In genomic region chr1:44553166-44553898, GRCm38 (mm10) we compare ENCODE assay signal across 7 mouse cellular contexts. TPM values are rescaled to one million over a fixed set of nuclear protein-coding genes. Genes with fewer than 3 reads are reported as not detected.
DNase-seq lines count a peak whose midpoint lies in the region; ATAC-seq lines count a peak whose summit lies in the region.

No protein-coding gene starts in this region.

- intact Hi-C loops in left cerebral cortex, postnatal 4 days (cut with DNase I) = no loop called here

- ATAC-seq in forebrain, embryonic 11.5 days (replicated peaks; ENCODE audit: low FRiP score) = peak; percentile 64
- ATAC-seq in hindbrain, embryonic 11.5 days (ENCODE audit: low FRiP score) = no peak
- no peak for ATAC-seq in neural tube, embryonic 13.5 days (ENCODE audit: low read depth)
- no peak for ATAC-seq in inflammation-experienced regulatory T-cells, adult 6 months

- DNase-seq in urinary bladder, postnatal 25 days (ENCODE audit: low spot score) = peak; percentile 8
- no peak for DNase-seq in urinary bladder, postnatal 10 days (ENCODE audit: low spot score)
- peak; percentile 66 for DNase-seq in forebrain, embryonic 11.5 days (ENCODE audit: low spot score)
- DNase-seq in hindbrain, embryonic 11.5 days (ENCODE audit: low spot score) = peak; percentile 61
- peak; percentile 31 for DNase-seq in left cerebral cortex, postnatal 4 days

- peak overlapping the region; percentile 59; the same call in 1 of the 2 replicates for H3K27ac ChIP-seq in forebrain, embryonic 11.5 days (ENCODE audit: low read depth, low read length)
- H3K27ac ChIP-seq in hindbrain, embryonic 11.5 days (ENCODE audit: low read depth, low read length) = no peak overlapping the region
- H3K27ac ChIP-seq in neural tube, embryonic 13.5 days (replicated peaks) = no peak overlapping the region

- 12% methylated on average over 6 of the region's 6 CpGs for WGBS in forebrain, embryonic 11.5 days
- 32% methylated on average over 6 of the region's 6 CpGs for WGBS in hindbrain, embryonic 11.5 days
- 38% methylated on average over 6 of the region's 6 CpGs for WGBS in neural tube, embryonic 13.5 days

- H3K36me3 ChIP-seq in forebrain, embryonic 11.5 days (ENCODE audit: control insufficient read depth, insufficient read depth, low read length) = no peaks in the 10 kb centered on the region
- no peaks in the 10 kb centered on the region for H3K36me3 ChIP-seq in hindbrain, embryonic 11.5 days (ENCODE audit: control insufficient read depth, insufficient read depth, low read length)
- H3K36me3 ChIP-seq in neural tube, embryonic 13.5 days = no peaks in the 10 kb centered on the region

- no peak overlapping the region for H3K9ac ChIP-seq in forebrain, embryonic 11.5 days (ENCODE audit: low read length)
- H3K9ac ChIP-seq in hindbrain, embryonic 11.5 days (ENCODE audit: low read depth, low read length) = no peak overlapping the region
- H3K9ac ChIP-seq in neural tube, embryonic 13.5 days = no peak overlapping the region

- no peaks in the 10 kb centered on the region for H3K4me1 ChIP-seq in forebrain, embryonic 11.5 days (replicated peaks; ENCODE audit: control insufficient read depth, insufficient read depth, low read length)
- no peaks in the 10 kb centered on the region; the same call in 1 of the 2 replicates for H3K4me1 ChIP-seq in hindbrain, embryonic 11.5 days (replicated peaks; ENCODE audit: control insufficient read depth, insufficient read depth, low read length)
- H3K4me1 ChIP-seq in neural tube, embryonic 13.5 days (replicated peaks) = peaks cover 31% of the 10 kb centered on the region

- H3K4me2 ChIP-seq in forebrain, embryonic 11.5 days (ENCODE audit: low read depth, low read length, severe bottlenecking) = peak overlapping the region; percentile 76; the same call in 1 of the 2 replicates
- H3K4me2 ChIP-seq in hindbrain, embryonic 11.5 days (replicated peaks; ENCODE audit: low read depth, low read length) = no peak overlapping the region
- peak overlapping the region; percentile 74 for H3K4me2 ChIP-seq in neural tube, embryonic 13.5 days

- peak overlapping the region; percentile 64; the same call in 1 of the 2 replicates for H3K4me3 ChIP-seq in forebrain, embryonic 11.5 days (ENCODE audit: low read depth, low read length)
- H3K4me3 ChIP-seq in hindbrain, embryonic 11.5 days (ENCODE audit: low read depth, low read length) = no peak overlapping the region
- H3K4me3 ChIP-seq in neural tube, embryonic 13.5 days = peak overlapping the region; percentile 57; the same call in 1 of the 2 replicates

- H3K9me3 ChIP-seq in forebrain, embryonic 11.5 days (ENCODE audit: control insufficient read depth, low read length) = no peaks in the 10 kb centered on the region
- H3K9me3 ChIP-seq in hindbrain, embryonic 11.5 days (ENCODE audit: control insufficient read depth, low read length) = no peaks in the 10 kb centered on the region
- no peaks in the 10 kb centered on the region for H3K9me3 ChIP-seq in neural tube, embryonic 13.5 days

- H3K27me3 ChIP-seq in forebrain, embryonic 11.5 days (ENCODE audit: control insufficient read depth, insufficient read depth, low read length) = no peaks in the 10 kb centered on the region
- no peaks in the 10 kb centered on the region for H3K27me3 ChIP-seq in hindbrain, embryonic 11.5 days (ENCODE audit: control insufficient read depth, insufficient read depth, low read length)
- H3K27me3 ChIP-seq in neural tube, embryonic 13.5 days = no peaks in the 10 kb centered on the region

RNA-seq across cellular contexts. Expression of gene Gulp1, which starts 2.0 kb away (rescaled TPM):
- 26.5 and 31.2 TPM in 2 replicates for polyA plus RNA-seq in forebrain, embryonic 11.5 days (2014; fragmentation: Nextera tagmentation; extraction: Ambion mirVana)
- 28.0 and 28.1 TPM in 2 replicates for polyA plus RNA-seq in hindbrain, embryonic 11.5 days (2014; fragmentation: Nextera tagmentation; extraction: Ambion mirVana)
- 1 to 10 TPM; 7.9 to 8.1 TPM for total RNA-seq in left cerebral cortex, postnatal 4 days (2021)
- 9.7 and 10.8 TPM in 2 replicates for polyA plus RNA-seq in neural tube, embryonic 13.5 days (2015; fragmentation: Nextera tagmentation; extraction: Ambion mirVana)
- not detected for polyA plus RNA-seq in inflammation-experienced regulatory T-cells, adult 6 months (2017; shearing (Covaris generic))
